Mouse (Mus musculus) thymus, adult 2 months (tissue): ENCODE measurements around the gene B3galt2.

ENCODE experiments used
- CTCF ChIP-seq: fragments of 200-500 bp; IDR thresholded peaks from 2 replicates; pipeline ENCODE4 v1.5.1; 2012; ENCODE audit warnings: mild to moderate bottlenecking, control low read depth, low read length, moderate library complexity, borderline replicate concordance; ENCODE audit not compliant: control insufficient read depth, poor library complexity, insufficient read depth; ENCODE audit errors: extremely low read depth
- POLR2A ChIP-seq: fragments of 200-500 bp; IDR thresholded peaks from 2 replicates; pipeline ENCODE4 v1.6.1; 2012; ENCODE audit warnings: mild to moderate bottlenecking, low read length, control low read depth, moderate library complexity; ENCODE audit not compliant: control insufficient read depth, poor library complexity, insufficient read depth; ENCODE audit errors: extremely low read depth

DNA sequence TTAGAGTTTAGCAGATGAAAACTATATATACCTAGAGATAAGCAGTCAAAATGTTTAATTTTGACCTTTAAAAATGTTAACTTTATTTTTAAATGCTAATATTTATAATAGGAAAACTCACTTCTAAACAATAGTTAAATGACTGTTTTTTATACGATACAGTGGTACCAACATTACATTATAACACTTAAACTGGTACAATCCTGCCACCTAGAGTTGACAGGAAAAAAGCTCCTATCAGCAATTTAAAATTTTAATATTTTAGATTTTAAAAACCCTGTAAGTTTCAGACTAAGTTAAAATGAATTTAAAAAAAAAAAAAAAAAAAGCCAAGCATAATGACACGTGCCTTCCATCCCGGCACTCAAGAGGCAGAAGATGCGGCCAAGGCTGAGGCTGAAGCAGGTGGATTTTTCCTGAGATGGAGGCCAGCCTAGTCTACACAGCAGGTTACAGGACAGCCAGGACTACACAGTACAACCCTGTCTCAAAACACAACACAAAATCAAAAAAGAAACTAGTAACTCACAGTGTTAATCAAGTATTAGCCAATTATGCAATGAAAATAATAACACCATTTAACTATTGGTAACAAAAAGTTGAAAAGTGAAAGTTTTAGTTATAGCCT lies 35.4 kb downstream of the B3galt2 start:
- TF ChIP-seq CTCF (no peak), POLR2A (no peak)
